Mouse (Mus musculus): ENCODE data around the gene Suco. TPM values are rescaled to one million over a fixed set of nuclear protein-coding genes. Genes with fewer than 3 reads are reported as not detected.
A peak's percentile ranks its signal among the peaks of the same experiment; 100 is the strongest.

Gene Suco
- polyA plus RNA-seq, 2 experiments = 6.9 to 11.1 TPM

DNA sequence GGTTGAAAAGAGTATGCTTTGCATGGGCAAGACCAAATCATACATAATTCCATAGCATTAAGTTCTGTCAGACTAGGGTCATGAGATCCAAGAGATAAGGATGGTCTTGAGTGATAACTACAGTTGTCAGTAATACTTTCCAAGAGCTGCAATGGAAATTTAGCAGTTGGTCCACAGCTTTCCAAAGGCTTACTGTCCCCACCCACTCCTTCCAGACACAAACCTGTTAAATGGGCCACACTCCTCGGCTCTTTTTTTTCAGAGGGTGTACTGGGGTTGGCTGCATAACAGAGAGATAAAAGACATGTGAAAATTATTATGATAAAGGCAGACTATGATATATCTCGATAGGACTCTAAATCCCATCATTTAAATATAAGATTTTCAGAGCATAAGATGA, 93.8 kb downstream of the Suco start:
- no peaks in the 10 kb centered on the region for H3K9me3 ChIP-seq (ENCODE audit: control insufficient read depth, low read length)
- no peaks in the 10 kb centered on the region for H3K36me3 ChIP-seq (replicated peaks; ENCODE audit: control insufficient read depth, insufficient read depth, low read depth)
- H3K27me3 ChIP-seq (ENCODE audit: control insufficient read depth, insufficient read depth, low read length) = no peaks in the 10 kb centered on the region
- no peak for DNase-seq (ENCODE audit: low read depth in 3 of 3, low spot score in 3 of 3)
- no peak overlapping the region for H3K9ac ChIP-seq (replicated peaks)
- H3K27ac ChIP-seq = no peak overlapping the region
- WGBS (ENCODE audit: insufficient replicate concordance) = 58% methylated on average over 2 of the region's 2 CpGs
- no peak overlapping the region for H3K4me3 ChIP-seq (ENCODE audit: insufficient read depth in 1 of 2, low read depth in 2 of 2, low read length in 2 of 2)
- H3K4me1 ChIP-seq (replicated peaks; ENCODE audit: control insufficient read depth in 2 of 2, insufficient read depth in 2 of 2, low read length in 1 of 2) = peaks cover 0 to 2% of the 10 kb centered on the region in 2 experiments; a peak in 1 of 4 replicates
- TF ChIP-seq CTCF (IDR thresholded peaks at IDR 0.05; ENCODE audit: low read depth) (no peak), EP300 (IDR thresholded peaks at IDR 0.05; ENCODE audit: low read depth) (no peak)
- ATAC-seq (ENCODE audit: insufficient read depth) = no peak
- H3K4me2 ChIP-seq (ENCODE audit: low read depth) = no peak overlapping the region

DNA sequence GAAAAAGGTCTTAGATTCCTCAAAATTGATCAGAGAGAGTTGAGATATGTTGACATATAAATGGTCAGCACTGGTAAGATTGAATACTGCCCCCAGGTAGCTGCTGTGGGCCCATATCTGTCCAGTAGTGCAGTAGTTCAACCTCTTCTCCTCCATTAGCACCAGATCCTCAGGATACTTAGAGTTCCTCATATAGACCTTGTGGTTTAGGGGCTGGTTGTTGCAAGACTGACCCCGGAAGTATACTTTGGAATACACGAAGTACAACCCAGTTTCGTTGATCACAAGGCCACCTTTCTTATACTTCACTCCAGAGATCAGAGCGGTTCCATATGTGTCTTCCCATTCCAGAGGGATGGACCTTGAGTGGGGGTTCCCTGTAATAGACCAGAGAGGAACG, 94.9 kb downstream of the Suco start:
- no peak overlapping the region for H3K4me3 ChIP-seq (ENCODE audit: insufficient read depth in 1 of 2, low read depth in 2 of 2, low read length in 2 of 2)
- H3K4me1 ChIP-seq (replicated peaks; ENCODE audit: control insufficient read depth in 2 of 2, insufficient read depth in 2 of 2, low read length in 1 of 2) = peaks cover 0 to 2% of the 10 kb centered on the region in 2 experiments; a peak in 1 of 4 replicates
- no peak overlapping the region for H3K27ac ChIP-seq
- H3K4me2 ChIP-seq (ENCODE audit: low read depth) = no peak overlapping the region
- H3K9ac ChIP-seq (replicated peaks) = no peak overlapping the region
- TF ChIP-seq EP300 (IDR thresholded peaks at IDR 0.05; ENCODE audit: low read depth) (no peak), CTCF (IDR thresholded peaks at IDR 0.05; ENCODE audit: low read depth) (no peak)
- no peaks in the 10 kb centered on the region for H3K27me3 ChIP-seq (ENCODE audit: control insufficient read depth, insufficient read depth, low read length)
- 64% methylated on average over 5 of the region's 5 CpGs for WGBS (ENCODE audit: insufficient replicate concordance)
- no peaks in the 10 kb centered on the region for H3K36me3 ChIP-seq (replicated peaks; ENCODE audit: control insufficient read depth, insufficient read depth, low read depth)
- no peaks in the 10 kb centered on the region for H3K9me3 ChIP-seq (ENCODE audit: control insufficient read depth, low read length)
- ATAC-seq (ENCODE audit: insufficient read depth) (no peak), DNase-seq (ENCODE audit: low read depth in 3 of 3, low spot score in 3 of 3) (no peak)

DNA sequence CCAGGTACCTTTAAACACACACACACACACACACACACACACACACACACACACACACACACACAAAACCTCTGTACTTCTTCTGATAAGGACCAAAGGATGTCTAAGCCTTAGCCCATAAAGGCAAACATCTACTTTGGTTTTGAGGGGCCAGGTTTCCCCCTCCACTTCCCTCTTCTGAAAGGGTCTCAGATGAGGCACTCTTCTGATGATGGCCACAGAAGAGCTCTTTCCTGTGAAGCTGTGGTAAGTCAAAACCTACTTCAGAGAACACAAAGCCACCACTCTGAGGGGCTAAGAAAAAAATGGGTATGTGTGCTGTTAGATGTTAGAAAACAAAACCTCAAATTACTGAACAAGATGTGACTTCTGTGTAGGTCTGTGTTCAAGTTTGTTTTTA, 97.4 kb downstream of the Suco start:
- TF ChIP-seq CTCF (IDR thresholded peaks at IDR 0.05; ENCODE audit: low read depth) (no peak), EP300 (IDR thresholded peaks at IDR 0.05; ENCODE audit: low read depth) (no peak)
- Histone ChIP-seq H3K4me2 (ENCODE audit: low read depth) (no peak overlapping the region), H3K4me3 (ENCODE audit: insufficient read depth in 1 of 2, low read depth in 2 of 2, low read length in 2 of 2) (no peak overlapping the region), H3K27me3 (ENCODE audit: control insufficient read depth, insufficient read depth, low read length) (no peaks in the 10 kb centered on the region), H3K4me1 (replicated peaks; ENCODE audit: control insufficient read depth in 2 of 2, insufficient read depth in 2 of 2, low read length in 1 of 2) (peaks cover 0 to 2% of the 10 kb centered on the region in 2 experiments; a peak in 1 of 4 replicates), H3K27ac (no peak overlapping the region), H3K9me3 (ENCODE audit: control insufficient read depth, low read length) (no peaks in the 10 kb centered on the region), H3K36me3 (replicated peaks; ENCODE audit: control insufficient read depth, insufficient read depth, low read depth) (no peaks in the 10 kb centered on the region), H3K9ac (replicated peaks) (no peak overlapping the region)
- ATAC-seq (ENCODE audit: insufficient read depth) = no peak
- DNase-seq (ENCODE audit: low read depth in 3 of 3, low spot score in 3 of 3) = no peak

DNA sequence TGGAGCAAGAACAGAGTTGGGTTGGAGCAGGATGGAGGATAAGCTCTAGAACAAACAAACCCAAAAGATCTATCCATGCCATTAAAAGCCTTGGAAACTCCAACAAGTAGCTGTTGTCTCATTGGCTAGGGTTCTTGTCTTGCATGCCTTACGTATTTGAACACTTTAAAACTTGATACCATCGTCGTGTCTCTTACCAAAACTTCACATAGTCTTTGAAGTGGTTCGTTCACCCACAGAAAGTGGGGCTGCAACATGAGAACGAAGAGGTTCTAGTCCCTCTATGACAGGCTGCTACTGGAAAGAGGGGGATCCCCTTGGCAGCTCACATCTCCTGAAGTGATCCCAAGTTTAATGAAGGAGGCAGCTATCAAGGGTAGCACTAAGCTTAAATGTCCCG, 101.3 kb downstream of the Suco start:
- 71% methylated on average over 6 of the region's 6 CpGs for WGBS (ENCODE audit: insufficient replicate concordance)
- ATAC-seq (ENCODE audit: insufficient read depth) (no peak), DNase-seq (ENCODE audit: low read depth in 3 of 3, low spot score in 3 of 3) (no peak)

DNA sequence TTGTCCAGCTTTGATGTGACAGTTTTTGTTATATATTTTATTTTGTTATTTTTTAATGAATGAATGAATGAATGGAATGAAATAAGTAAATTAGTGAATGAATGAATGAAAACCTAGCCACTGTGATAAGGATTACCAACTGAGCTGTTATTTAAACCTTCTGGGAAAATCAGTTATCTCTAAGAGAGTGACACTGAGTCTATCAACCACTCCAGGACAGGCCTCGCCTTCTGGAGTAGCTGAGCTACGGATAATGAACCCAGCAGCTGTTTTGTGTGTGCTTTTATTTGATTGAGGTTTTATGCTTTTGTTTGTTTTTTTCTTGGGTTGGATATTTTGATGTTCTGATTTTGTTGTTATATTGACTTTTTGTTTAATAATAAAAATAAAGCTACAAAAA, 105.2 kb downstream of the Suco start:
- ATAC-seq (ENCODE audit: insufficient read depth) = peak; percentile 61
- Histone ChIP-seq H3K9ac (replicated peaks) (no peak overlapping the region), H3K27ac (no peak overlapping the region), H3K36me3 (replicated peaks; ENCODE audit: control insufficient read depth, insufficient read depth, low read depth) (no peaks in the 10 kb centered on the region), H3K4me1 (replicated peaks; ENCODE audit: control insufficient read depth in 2 of 2, insufficient read depth in 2 of 2, low read length in 1 of 2) (peaks cover 7 to 23% of the 10 kb centered on the region in 2 experiments), H3K9me3 (ENCODE audit: control insufficient read depth, low read length) (no peaks in the 10 kb centered on the region), H3K4me3 (ENCODE audit: insufficient read depth in 1 of 2, low read depth in 2 of 2, low read length in 2 of 2) (no peak overlapping the region), H3K4me2 (ENCODE audit: low read depth) (no peak overlapping the region), H3K27me3 (ENCODE audit: control insufficient read depth, insufficient read depth, low read length) (no peaks in the 10 kb centered on the region)
- peak in 2 of 3 experiments; percentile 28 to 40 for DNase-seq (ENCODE audit: low read depth in 3 of 3, low spot score in 3 of 3)
- no peak for TF ChIP-seq CTCF (IDR thresholded peaks at IDR 0.05; ENCODE audit: low read depth)
- peak; percentile 68 for TF ChIP-seq EP300 (IDR thresholded peaks at IDR 0.05; ENCODE audit: low read depth)
- 19% methylated on average over 2 of the region's 2 CpGs for WGBS (ENCODE audit: insufficient replicate concordance)

More for the DNA sequence above, 101.3 kb downstream of the Suco start:
- no peak overlapping the region for H3K27ac ChIP-seq
- no peak overlapping the region for H3K9ac ChIP-seq (replicated peaks)
- H3K27me3 ChIP-seq (ENCODE audit: control insufficient read depth, insufficient read depth, low read length) = no peaks in the 10 kb centered on the region
- no peaks in the 10 kb centered on the region for H3K9me3 ChIP-seq (ENCODE audit: control insufficient read depth, low read length)
- H3K4me3 ChIP-seq (ENCODE audit: insufficient read depth in 1 of 2, low read depth in 2 of 2, low read length in 2 of 2) = no peak overlapping the region
- TF ChIP-seq CTCF (IDR thresholded peaks at IDR 0.05; ENCODE audit: low read depth) (no peak), EP300 (IDR thresholded peaks at IDR 0.05; ENCODE audit: low read depth) (no peak)
- H3K4me2 ChIP-seq (ENCODE audit: low read depth) = no peak overlapping the region
- H3K36me3 ChIP-seq (replicated peaks; ENCODE audit: control insufficient read depth, insufficient read depth, low read depth) = no peaks in the 10 kb centered on the region
- H3K4me1 ChIP-seq (replicated peaks; ENCODE audit: control insufficient read depth in 2 of 2, insufficient read depth in 2 of 2, low read length in 1 of 2) = peaks cover 7 to 10% of the 10 kb centered on the region in 2 experiments
